Mouse (Mus musculus): ENCODE results near the gene Map7d2.

Map7d2 gene

DNA sequence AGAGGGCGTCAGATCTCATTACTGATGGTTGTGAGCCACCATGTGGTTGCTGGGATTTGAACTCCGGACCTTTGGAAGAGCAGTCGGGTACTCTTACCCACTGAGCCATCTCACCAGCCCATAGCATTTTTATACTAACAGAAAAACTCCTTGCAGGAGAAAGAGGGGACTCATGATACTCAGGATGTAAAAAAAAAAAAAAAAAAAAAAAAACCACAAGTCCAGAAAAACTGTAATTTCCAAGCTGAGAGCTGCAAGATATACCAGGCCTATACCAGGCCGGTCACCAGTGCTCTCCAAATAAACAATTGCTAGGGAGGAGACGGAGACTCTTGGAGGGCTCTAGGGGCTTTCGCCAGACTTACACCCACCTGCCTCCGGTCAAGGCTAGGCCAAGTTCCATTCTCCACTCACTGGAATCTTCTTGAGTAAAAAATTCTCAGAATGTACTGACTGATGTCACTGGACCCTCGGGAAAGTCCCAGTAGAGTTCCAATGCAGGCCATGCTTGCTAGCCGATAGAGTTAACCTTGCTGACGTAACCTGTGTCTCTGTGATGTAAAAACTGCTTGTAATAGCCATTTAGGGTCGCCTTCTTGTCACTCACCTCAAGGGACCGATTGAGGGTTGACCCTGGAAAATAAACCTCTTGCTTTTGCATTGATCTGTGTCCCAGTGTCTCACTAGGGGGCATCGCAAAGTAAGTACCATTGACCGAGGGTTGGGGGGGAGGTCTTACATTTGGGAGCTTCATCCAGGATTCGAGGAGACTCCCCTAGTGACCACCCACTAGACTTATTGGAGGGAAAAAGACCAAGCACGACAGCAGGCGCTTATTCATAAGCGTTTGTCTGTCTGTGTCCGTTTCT, 95.7 kb downstream of the Map7d2 start:
- no peak for DNase-seq (ENCODE audit: low spot score in 2 of 2)

DNA sequence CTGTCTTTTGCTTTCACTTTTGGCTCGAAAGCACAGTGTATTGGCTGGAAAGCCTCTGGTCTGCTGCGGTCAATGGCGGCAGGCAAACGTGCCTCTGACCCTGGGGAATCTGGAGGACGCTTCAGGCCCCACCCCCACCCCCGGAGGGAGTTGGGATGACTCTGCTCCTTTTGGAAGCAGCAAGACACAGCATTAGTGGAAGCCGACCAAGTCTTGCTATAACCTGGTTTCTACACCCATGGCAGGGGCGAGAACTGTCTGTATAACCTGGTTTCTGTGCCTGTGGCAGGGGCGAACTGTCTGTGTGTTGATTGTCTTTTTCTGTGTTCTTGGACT, 96.3 kb downstream of the Map7d2 start:
- DNase-seq (ENCODE audit: low spot score in 2 of 2), result no peak

DNA sequence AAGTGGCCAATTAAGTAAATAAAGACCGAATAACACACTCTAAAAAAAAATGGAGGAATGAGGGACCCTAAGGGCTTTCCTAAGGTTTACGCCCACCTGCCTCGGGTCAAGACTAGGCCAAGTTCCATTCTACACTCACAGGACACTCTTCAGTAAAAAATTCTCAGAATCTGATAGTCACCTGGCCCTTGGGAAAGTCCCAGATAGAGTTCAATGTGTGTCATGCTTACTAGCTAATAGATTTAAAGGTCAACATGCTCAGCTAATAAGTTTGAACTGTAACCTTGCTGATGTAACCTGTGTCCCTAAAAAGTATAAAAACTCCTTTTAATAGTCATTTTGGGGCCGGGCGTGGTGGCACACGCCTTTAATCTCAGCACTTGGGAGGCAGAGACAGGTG, 101.2 kb downstream of the Map7d2 start:
- no peak for DNase-seq (ENCODE audit: low spot score in 2 of 2)

DNA sequence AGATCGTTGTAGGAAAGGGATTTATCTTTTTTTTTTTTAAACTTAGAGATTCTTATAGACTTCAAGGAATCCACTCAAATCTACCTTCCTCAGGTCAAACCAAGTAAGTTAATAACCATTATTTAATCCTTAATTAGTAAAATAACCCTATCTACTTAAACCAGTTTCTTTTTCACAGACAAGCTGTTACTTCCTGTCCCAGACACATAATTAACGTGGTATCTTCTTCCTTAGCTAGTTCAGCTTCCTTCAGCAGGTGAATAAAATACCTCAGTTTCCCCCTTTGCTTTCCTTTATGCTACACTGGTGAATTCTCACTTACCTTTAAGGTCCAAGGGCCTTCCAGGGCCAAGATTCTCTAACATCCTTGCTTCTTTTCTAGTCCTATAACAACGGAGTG, 107.4 kb downstream of the Map7d2 start:
- DNase-seq (ENCODE audit: low spot score in 2 of 2), result no peak

DNA sequence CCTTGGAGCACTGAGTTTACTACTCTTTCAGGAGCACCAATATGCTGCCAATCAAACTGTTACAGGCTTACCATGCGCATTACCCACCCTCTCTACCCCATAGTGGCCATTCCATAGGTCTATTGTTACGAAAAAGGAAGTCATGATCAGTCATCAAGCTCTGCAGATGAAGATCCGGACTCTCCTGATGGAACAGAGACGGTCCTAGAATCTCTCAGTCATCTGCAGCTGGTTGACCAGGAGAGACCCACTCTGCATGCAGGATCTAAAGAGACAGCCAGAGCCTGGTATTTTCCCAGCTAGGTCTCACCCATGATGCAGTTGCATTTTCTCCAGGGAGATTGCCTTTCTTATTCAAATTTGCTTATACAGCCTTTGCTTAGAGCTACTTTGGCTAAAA, 108.3 kb downstream of the Map7d2 start:
- no peak for DNase-seq (ENCODE audit: low spot score in 2 of 2)

DNA sequence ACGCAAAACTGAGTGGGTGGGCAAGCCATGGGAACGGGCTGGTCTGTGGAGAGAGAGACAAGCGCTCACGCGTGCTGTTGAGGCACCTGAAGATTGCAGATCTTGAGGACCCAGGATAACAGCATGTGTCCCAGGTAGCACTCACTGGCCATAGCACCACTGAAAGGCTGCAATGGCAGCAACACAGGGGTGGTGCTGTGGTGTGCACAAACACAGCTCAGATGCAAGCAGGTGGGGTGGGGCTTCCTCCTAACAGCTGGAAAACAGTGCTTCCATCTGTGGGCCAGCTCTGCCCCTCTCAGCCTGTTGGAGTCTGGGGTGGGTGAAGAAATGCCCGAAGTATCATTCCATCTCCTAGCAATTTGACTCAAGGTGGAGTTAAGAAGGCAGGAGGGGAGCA, 112.0 kb downstream of the Map7d2 start, which contains the start of gene Bclaf3:
Bclaf3 (plus strand) TSS at position 301 of the 400 bp plus-strand sequence.
- no peak for DNase-seq (ENCODE audit: low spot score in 2 of 2)

DNA sequence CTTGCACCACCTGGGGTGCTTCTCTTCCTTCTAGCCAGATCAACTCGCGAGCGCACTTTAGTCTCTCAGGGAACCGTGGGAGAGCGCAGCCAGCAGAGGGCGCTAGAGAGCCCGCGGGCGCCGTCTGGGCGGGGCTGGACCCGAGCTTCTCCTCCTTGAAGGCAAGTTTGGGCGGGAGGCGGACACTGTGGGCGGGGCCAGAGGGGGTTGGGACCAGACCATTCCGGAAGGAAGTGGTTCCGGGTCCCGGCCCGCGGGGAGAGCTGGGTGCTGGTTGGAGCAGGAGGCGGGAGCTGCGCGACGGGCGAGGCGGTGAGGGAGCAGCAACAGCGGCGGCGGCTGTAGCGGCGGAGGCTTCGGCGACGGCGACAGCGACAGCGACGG, 118.0 kb downstream of the Map7d2 start:
- DNase-seq (ENCODE audit: low spot score in 2 of 2), result peak; percentile 90 to 93

DNA sequence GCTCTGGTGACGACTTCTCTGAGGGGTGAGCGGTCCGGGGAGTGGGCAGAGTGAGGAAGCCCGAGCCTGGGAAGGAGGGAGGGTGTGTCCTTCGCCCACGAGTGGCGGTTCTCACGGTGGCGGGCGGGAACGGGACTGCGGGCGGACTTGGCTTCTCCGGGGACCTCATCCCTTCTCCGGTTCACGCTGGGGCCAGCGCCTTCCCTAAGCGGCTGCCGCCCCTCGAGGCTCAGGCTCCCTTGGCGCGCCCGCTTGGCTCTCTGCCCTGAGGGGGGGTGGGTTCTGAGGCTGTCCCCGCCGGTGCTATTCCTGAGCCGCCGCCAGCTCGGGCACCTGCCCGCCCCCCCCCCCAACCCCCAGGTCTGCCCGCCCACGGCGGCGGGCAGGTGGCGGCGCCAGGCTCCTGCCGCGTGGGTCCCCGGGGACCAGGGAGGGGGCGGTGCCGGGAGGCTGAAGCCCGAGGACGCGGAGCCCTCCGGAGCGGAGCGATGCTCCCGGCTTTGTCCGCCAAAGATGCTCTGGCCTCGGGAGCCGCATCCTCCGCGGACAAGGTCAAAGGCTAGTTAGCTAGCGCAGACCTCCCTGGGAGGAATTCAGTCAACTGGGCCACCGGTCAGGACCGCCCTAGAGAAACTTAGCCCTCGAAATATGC, 118.6 kb downstream of the Map7d2 start:
- peak in 1 of 2 experiments; percentile 4 for DNase-seq (ENCODE audit: low spot score in 2 of 2)

DNA sequence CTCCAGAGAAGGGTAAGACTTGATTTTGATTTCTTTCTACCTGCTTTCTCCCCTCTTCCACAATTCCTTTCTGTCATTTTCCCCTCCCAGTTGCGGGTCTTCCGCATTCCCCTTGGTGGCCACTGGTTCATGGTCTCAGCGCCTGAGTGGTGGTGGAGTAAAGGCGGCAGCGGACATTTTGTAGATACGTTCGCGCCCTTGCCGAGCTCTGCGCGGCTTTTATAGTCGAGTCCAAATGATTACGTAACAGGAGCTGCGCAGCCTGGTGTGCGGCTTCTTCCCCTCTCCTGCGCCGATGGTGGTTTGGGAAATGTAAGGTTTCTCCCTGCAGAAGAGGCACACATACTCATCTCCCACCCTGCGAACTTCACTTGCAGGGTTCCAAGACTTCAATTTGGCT, 127.6 kb downstream of the Map7d2 start:
- no peak for DNase-seq (ENCODE audit: low spot score in 2 of 2)

DNA sequence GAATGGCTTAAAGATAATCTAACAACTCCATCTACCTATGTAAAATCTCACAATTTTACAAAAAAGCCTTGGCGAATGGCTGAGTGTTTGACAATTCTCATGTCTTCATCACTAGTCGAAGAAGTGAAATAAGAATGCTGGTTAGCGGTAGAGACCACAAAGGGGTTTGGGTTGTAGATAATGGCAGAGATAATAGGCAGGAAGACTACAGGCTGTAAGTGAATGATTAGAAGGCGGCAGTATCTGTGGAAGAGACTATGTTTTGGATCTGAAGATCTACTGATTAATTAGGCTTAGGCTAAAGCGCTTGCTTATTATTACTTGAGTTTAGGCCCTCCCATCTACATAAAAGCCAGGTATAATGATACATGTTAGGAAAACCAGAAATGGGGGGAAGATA, 132.7 kb downstream of the Map7d2 start:
- DNase-seq (ENCODE audit: low spot score in 2 of 2), result no peak

All from right cerebral cortex, adult 2 months (tissue).